Mouse (Mus musculus): ENCODE measurements at regions not wholly inside any gene's neighbourhood (a gene's known extent, or its start where the extent isn't known, plus 50 kb on each side); places are given as distances from the start of the nearest gene placed in this dataset.

- TF ChIP-seq CTCF (IDR thresholded peaks at IDR 0.05; ENCODE audit: borderline replicate concordance, control insufficient read depth, extremely low read depth, insufficient read depth, low read length, poor library complexity) (no peak), POLR2A (IDR thresholded peaks at IDR 0.05; ENCODE audit: control insufficient read depth, extremely low read depth, insufficient read depth, low read length, poor library complexity) (no peak)
Observed at GRCm38 (mm10) chr4:47820562-47820961, 224.4 kb upstream of the Nr4a3 start.
